Mouse (Mus musculus) G1E (cell line): Measurements from ENCODE around the gene B4galt7.
A peak's percentile ranks its signal among the peaks of the same experiment; 100 is the strongest.

Source experiments
- CTCF ChIP-seq: IDR thresholded peaks from 2 replicates; pipeline ENCODE4 v1.5.1; 2012; ENCODE audit warnings: low read depth, low read length, inconsistent platforms, mixed read lengths
- GATA1 ChIP-seq: IDR thresholded peaks from 2 replicates; pipeline ENCODE4 v1.6.1; 2012; ENCODE audit warnings: borderline replicate concordance, low read length, inconsistent platforms, mixed read lengths
- TAL1 ChIP-seq: conservative IDR thresholded peaks from 2 replicates; pipeline ENCODE4 v1.6.1; 2012; ENCODE audit warnings: low read depth, low read length, inconsistent platforms, mixed read lengths

DNA sequence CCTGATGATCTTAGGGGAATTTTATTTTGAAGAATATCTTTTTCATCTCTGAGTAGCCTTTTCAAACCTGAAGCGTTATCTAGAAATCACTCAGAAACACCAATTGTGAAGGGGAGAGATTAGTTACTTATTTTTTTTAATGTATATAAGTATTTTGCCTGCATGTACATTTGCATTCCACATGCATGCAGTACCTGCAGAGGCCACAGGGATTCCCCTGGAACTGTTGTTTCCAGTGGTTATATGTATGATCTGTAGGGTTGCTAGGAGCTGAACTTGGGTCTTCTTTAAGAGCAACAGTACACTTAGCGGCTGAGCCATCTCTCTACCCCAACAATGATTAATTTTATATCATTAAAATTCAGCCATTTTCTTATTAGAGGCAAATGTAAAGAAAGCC lies 44.8 kb downstream of the B4galt7 start:
- no peak for TF ChIP-seq GATA1
- 0 out of 2 replicates have a peak, but pooled peaks have one; percentile 11 for TF ChIP-seq CTCF
- no peak for TF ChIP-seq TAL1
